Mouse (Mus musculus): ENCODE measurements around the gene Foxn3. TPM values are rescaled to one million over a fixed set of nuclear protein-coding genes. Genes with fewer than 3 reads are reported as not detected.

Gene Foxn3
- polyA plus RNA-seq, 1 experiment from 2014 or later, result 90.2 TPM

- Histone ChIP-seq H3K4me3 (no peak overlapping the region), H3K4me1 (peaks cover 1% of the 10 kb centered on the region; the same call in 1 of the 2 replicates), H3K9ac (no peak overlapping the region), H3K27me3 (no peaks in the 10 kb centered on the region), H3K27ac (no peak overlapping the region), H3K36me3 (no peaks in the 10 kb centered on the region), H3K4me2 (replicated peaks) (no peak overlapping the region), H3K9me3 (replicated peaks) (no peaks in the 10 kb centered on the region)
- no peak for ATAC-seq (ENCODE audit: low FRiP score)
- 83% methylated on average over 2 of the region's 2 CpGs for WGBS
Observed at GRCm38 (mm10) chr12:99419396-99419760, 144.0 kb downstream of the Foxn3 start.

- no peak overlapping the region for H3K4me2 ChIP-seq (replicated peaks)
- peaks cover 4% of the 10 kb centered on the region; the same call in 1 of the 2 replicates for H3K4me1 ChIP-seq
- no peaks in the 10 kb centered on the region for H3K27me3 ChIP-seq
- ATAC-seq (ENCODE audit: low FRiP score), result no peak
- no peak overlapping the region for H3K9ac ChIP-seq
- no peak overlapping the region for H3K27ac ChIP-seq
- H3K9me3 ChIP-seq (replicated peaks), result no peaks in the 10 kb centered on the region
- WGBS, result 79% methylated on average over 7 of the region's 7 CpGs
- H3K36me3 ChIP-seq, result no peaks in the 10 kb centered on the region
- H3K4me3 ChIP-seq, result no peak overlapping the region
Observed at GRCm38 (mm10) chr12:99418476-99419395, 144.6 kb downstream of the Foxn3 start.

DNA sequence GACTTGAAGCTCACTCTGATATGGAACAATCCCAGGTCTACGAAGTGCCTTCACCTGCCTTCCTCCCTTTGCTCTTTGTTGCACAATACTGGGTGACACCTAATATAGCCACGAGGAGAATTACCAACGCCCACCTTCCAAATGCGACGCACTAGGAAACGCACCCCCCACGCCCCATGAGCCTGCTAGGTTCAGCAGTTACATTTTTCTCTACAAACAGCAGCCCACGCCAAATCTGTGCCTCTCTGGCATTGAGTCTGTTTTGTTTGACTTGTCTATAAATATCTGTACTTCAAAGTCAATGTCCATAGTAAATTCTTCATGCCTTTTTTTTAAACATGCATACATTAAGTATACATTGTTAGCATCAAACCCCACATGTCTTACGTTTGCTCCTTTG, 145.5 kb downstream of the Foxn3 start:
- no peak overlapping the region for H3K4me3 ChIP-seq
- H3K27me3 ChIP-seq, result no peaks in the 10 kb centered on the region
- no peaks in the 10 kb centered on the region for H3K36me3 ChIP-seq
- no peak overlapping the region for H3K9ac ChIP-seq
- ATAC-seq (ENCODE audit: low FRiP score), result no peak
- peaks cover 4% of the 10 kb centered on the region; the same call in 1 of the 2 replicates for H3K4me1 ChIP-seq
- H3K9me3 ChIP-seq (replicated peaks), result no peaks in the 10 kb centered on the region
- WGBS, result 87% methylated on average over 9 of the region's 9 CpGs
- H3K27ac ChIP-seq, result no peak overlapping the region
- H3K4me2 ChIP-seq (replicated peaks), result no peak overlapping the region

- no peak for ATAC-seq (ENCODE audit: low FRiP score)
Observed at GRCm38 (mm10) chr12:99415538-99415937, 147.8 kb downstream of the Foxn3 start.

GRCm38 (mm10) chr12:99412496-99412895, 150.9 kb downstream of the Foxn3 start:
- no peak overlapping the region for H3K27ac ChIP-seq
- no peak overlapping the region for H3K4me3 ChIP-seq
- no peaks in the 10 kb centered on the region for H3K27me3 ChIP-seq
- 25% methylated on average over 3 of the region's 3 CpGs for whole genome bisulfite sequencing
- ATAC-seq (ENCODE audit: low FRiP score), result no peak
- H3K36me3 ChIP-seq, result no peaks in the 10 kb centered on the region
- H3K9ac ChIP-seq, result no peak overlapping the region
- no peak overlapping the region for H3K4me2 ChIP-seq (replicated peaks)
- peaks cover 6% of the 10 kb centered on the region; the same call in 1 of the 2 replicates for H3K4me1 ChIP-seq
- no peaks in the 10 kb centered on the region for H3K9me3 ChIP-seq (replicated peaks)

More at GRCm38 (mm10) chr12:99415538-99415937, 147.8 kb downstream of the Foxn3 start:
- Histone ChIP-seq H3K36me3 (no peaks in the 10 kb centered on the region), H3K4me3 (no peak overlapping the region), H3K4me2 (replicated peaks) (no peak overlapping the region), H3K4me1 (peaks cover 4% of the 10 kb centered on the region; the same call in 1 of the 2 replicates), H3K9me3 (replicated peaks) (no peaks in the 10 kb centered on the region), H3K9ac (no peak overlapping the region), H3K27ac (no peak overlapping the region), H3K27me3 (no peaks in the 10 kb centered on the region)
- WGBS, result 49% methylated on average over 5 of the region's 5 CpGs

DNA sequence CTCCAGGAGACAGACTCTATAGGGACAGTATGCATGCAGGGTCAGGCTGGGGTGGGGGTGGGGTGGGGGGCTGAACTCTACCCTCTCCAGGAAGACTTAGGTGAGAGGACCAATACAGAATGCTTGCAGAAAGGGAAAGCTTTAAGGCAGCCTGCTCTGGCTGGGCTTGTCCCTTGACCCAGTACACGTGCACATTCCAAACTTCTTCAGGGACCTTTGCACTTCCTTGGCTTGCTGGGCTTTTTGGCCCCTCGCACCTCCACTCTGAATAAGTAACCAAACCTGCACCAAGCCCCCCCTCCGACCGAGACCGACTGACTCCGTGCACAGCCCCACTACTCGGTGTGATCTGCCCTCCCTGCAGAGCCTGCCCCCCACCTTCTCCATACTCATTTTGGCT, 151.3 kb downstream of the Foxn3 start:
- no peaks in the 10 kb centered on the region for H3K27me3 ChIP-seq
- no peaks in the 10 kb centered on the region for H3K36me3 ChIP-seq
- WGBS, result 36% methylated on average over 7 of the region's 7 CpGs
- H3K9me3 ChIP-seq (replicated peaks), result no peaks in the 10 kb centered on the region
- H3K4me2 ChIP-seq (replicated peaks), result no peak overlapping the region
- H3K9ac ChIP-seq, result no peak overlapping the region
- ATAC-seq (ENCODE audit: low FRiP score), result no peak
- H3K4me1 ChIP-seq, result peaks cover 6% of the 10 kb centered on the region; the same call in 1 of the 2 replicates
- no peak overlapping the region for H3K4me3 ChIP-seq
- H3K27ac ChIP-seq, result no peak overlapping the region

DNA sequence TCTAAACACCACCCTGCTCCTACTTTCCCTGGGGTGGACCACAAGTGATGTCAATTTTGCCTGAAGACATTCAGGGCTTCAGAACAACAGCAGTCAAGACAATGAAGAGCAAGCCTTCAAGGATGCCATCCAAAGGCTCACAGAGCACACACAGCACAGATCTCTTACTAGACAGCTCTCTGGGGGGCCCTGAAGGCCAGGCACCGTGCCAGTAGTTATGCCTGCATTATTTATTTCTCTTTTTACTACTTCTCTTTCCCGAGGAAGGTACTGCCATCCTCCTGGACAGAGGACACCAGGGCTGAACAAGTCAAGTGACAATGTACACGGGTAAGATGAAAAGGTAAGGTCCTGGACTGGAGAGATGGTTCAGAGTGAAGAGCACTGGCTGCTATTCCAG, 154.7 kb downstream of the Foxn3 start:
- H3K9me3 ChIP-seq (replicated peaks), result peaks cover 2% of the 10 kb centered on the region; the same call in 1 of the 2 replicates
- H3K9ac ChIP-seq, result no peak overlapping the region
- no peak overlapping the region for H3K4me3 ChIP-seq
- no peak overlapping the region for H3K27ac ChIP-seq
- H3K4me2 ChIP-seq (replicated peaks), result no peak overlapping the region
- peaks cover 11% of the 10 kb centered on the region; the same call in 1 of the 2 replicates for H3K4me1 ChIP-seq
- no peaks in the 10 kb centered on the region for H3K27me3 ChIP-seq
- ATAC-seq (ENCODE audit: low FRiP score), result no peak
- 65% methylated on average over 3 of the region's 3 CpGs for WGBS
- H3K36me3 ChIP-seq, result no peaks in the 10 kb centered on the region

DNA sequence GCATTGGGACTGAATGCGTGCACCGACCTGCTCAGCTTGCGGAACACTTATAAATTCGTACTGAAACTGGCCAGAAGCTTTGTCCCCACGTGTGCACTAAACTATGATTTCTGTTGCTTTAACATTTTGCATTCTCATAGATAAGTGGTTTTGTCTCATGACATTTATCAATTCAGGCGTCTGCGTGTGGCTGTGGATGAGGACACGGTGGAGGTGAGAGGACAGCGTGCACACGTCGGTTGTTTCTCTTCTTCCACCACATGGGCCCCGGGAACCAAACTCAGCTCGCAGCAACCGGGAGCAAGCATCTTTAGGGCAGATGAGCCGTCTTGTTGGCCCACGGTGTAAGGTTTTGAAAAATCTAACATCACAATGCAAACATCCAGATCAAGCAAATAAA, 155.3 kb downstream of the Foxn3 start:
- no peak for ATAC-seq (ENCODE audit: low FRiP score)
- Histone ChIP-seq H3K9me3 (replicated peaks) (peaks cover 7% of the 10 kb centered on the region; the same call in 1 of the 2 replicates), H3K4me2 (replicated peaks) (no peak overlapping the region), H3K9ac (no peak overlapping the region), H3K4me1 (peaks cover 11% of the 10 kb centered on the region; the same call in 1 of the 2 replicates), H3K27ac (no peak overlapping the region), H3K27me3 (no peaks in the 10 kb centered on the region), H3K36me3 (no peaks in the 10 kb centered on the region), H3K4me3 (no peak overlapping the region)
- 90% methylated on average over 16 of the region's 16 CpGs for WGBS

DNA sequence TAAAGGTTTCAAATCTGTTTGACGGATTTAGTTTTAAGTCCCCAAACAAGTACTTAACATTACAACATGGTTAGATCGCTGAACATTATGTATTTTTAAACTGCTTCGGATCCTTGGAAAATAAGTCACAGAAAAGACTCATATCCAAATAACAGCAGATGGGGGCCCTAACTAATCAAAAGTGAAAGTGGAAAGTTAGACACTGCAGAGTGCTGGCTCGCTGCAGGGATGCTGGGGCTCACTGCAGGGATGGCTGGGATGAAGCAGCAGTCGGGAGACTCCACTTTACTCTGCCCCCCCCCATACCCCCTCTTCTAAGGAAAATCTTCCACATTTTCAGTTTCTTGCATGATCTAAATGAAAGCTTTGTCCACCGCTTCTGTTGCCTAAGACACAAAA, 156.1 kb downstream of the Foxn3 start:
- Histone ChIP-seq H3K27me3 (no peaks in the 10 kb centered on the region), H3K4me3 (no peak overlapping the region), H3K36me3 (no peaks in the 10 kb centered on the region), H3K9me3 (replicated peaks) (peaks cover 7% of the 10 kb centered on the region; the same call in 1 of the 2 replicates), H3K27ac (no peak overlapping the region), H3K4me1 (peaks cover 11% of the 10 kb centered on the region; the same call in 1 of the 2 replicates), H3K4me2 (replicated peaks) (no peak overlapping the region), H3K9ac (no peak overlapping the region)
- ATAC-seq (ENCODE audit: low FRiP score), result no peak
- 73% methylated on average over 6 of the region's 6 CpGs for WGBS

GRCm38 (mm10) chr12:99406697-99407317, 156.6 kb downstream of the Foxn3 start:
- Histone ChIP-seq H3K4me2 (replicated peaks) (no peak overlapping the region), H3K4me1 (peaks cover 11% of the 10 kb centered on the region; the same call in 1 of the 2 replicates), H3K9ac (no peak overlapping the region), H3K36me3 (no peaks in the 10 kb centered on the region), H3K9me3 (replicated peaks) (peaks cover 7% of the 10 kb centered on the region; the same call in 1 of the 2 replicates), H3K4me3 (no peak overlapping the region), H3K27me3 (no peaks in the 10 kb centered on the region), H3K27ac (no peak overlapping the region)
- WGBS, result 73% methylated on average over 15 of the region's 15 CpGs
- ATAC-seq (ENCODE audit: low FRiP score), result no peak

GRCm38 (mm10) chr12:99406254-99406653, 157.1 kb downstream of the Foxn3 start:
- H3K36me3 ChIP-seq, result no peaks in the 10 kb centered on the region
- no peak overlapping the region for H3K27ac ChIP-seq
- H3K4me1 ChIP-seq, result peaks cover 11% of the 10 kb centered on the region; the same call in 1 of the 2 replicates
- ATAC-seq (ENCODE audit: low FRiP score), result peak; percentile 73
- peaks cover 7% of the 10 kb centered on the region; the same call in 1 of the 2 replicates for H3K9me3 ChIP-seq (replicated peaks)
- no peaks in the 10 kb centered on the region for H3K27me3 ChIP-seq
- 27% methylated on average over 9 of the region's 9 CpGs for WGBS
- no peak overlapping the region for H3K4me2 ChIP-seq (replicated peaks)
- H3K4me3 ChIP-seq, result no peak overlapping the region
- no peak overlapping the region for H3K9ac ChIP-seq

DNA sequence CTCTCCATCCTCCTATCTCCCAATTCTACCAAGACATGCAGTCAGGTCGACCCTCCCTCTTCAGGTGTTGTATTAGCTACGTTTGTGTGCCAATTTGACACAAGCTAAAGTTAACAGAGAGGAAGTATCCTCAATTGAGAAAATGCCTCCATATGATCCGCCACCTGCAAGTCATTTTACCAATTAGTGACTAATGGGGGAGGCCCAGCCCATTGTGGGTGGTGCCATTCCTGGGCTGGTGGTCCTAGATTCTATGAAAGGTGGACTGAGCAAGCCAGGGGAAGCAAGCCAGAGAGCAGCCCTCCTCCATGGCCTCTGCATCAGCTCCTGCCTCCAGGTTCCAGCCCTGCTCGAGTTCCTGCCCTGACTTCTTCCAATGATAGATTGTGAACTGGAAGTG, 158.0 kb downstream of the Foxn3 start:
- peaks cover 7% of the 10 kb centered on the region; the same call in 1 of the 2 replicates for H3K9me3 ChIP-seq (replicated peaks)
- 86% methylated on average over 4 of the region's 4 CpGs for WGBS
- H3K36me3 ChIP-seq, result no peaks in the 10 kb centered on the region
- H3K4me1 ChIP-seq, result peaks cover 11% of the 10 kb centered on the region; the same call in 1 of the 2 replicates
- no peak overlapping the region for H3K27ac ChIP-seq
- no peak overlapping the region for H3K9ac ChIP-seq
- no peaks in the 10 kb centered on the region for H3K27me3 ChIP-seq
- H3K4me3 ChIP-seq, result no peak overlapping the region
- no peak overlapping the region for H3K4me2 ChIP-seq (replicated peaks)
- no peak for ATAC-seq (ENCODE audit: low FRiP score)

Data from hindbrain, embryonic 12.5 days (tissue).